Comparison of ENCODE assay signal across 8 mouse cellular contexts in the genomic region with DNA sequence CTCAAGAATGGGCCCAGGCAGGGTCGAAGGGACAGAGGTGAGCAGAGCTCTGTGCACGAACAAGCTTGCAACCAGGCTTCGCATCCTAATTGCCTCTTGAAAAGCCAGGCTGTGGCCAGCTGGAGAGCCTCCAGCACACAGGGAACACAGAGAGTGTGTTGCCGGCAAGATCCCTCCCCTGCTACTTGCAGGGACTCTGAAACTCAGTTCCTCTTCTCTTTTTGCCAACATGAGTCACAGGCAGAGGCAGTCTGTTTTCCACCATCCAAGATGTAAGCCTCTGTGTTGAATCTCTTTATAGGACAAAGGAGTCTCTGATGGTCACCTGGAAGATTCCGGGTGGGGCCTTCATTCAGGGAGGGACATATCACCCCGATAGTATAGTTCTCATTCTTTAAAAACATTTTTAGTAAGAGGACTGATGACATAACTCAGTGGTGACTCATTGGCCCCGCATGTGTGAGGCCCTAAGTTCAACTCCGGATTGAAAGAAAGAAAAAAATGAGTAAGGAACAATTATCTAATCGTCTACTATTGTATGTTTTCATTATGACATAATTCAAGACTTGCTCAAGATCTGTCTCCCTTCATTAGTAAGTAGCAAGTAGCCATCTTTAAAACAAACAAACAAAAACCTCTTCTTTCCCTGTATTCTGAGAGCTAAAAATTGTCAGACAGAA. TPM values are rescaled to one million over a fixed set of nuclear protein-coding genes. Genes with fewer than 3 reads are reported as not detected.
DNase-seq lines count a peak whose midpoint lies in the region; ATAC-seq and TF ChIP-seq lines count a peak whose summit lies in the region.

No protein-coding gene starts in this region.

- TF ChIP-seq CTCF in hindbrain, postnatal 0 days (IDR thresholded peaks at IDR 0.05; ENCODE audit: low read depth): no peak

- H3K27me3 ChIP-seq in hindbrain, postnatal 0 days (ENCODE audit: insufficient read depth, low read length): no peaks in the 10 kb centered on the region
- H3K27me3 ChIP-seq in midbrain, embryonic 10.5 days (ENCODE audit: low read depth, poor library complexity, severe bottlenecking): no peaks in the 10 kb centered on the region; the same call in 1 of the 2 replicates

- peak overlapping the region; percentile 65 for H3K27ac ChIP-seq in hindbrain, postnatal 0 days
- H3K27ac ChIP-seq in midbrain, embryonic 10.5 days (replicated peaks): peak overlapping the region; percentile 72

- peak; percentile 83 for ATAC-seq in frontal cortex, adult (ENCODE audit: low TSS enrichment)
- peak; percentile 91 for ATAC-seq in hindbrain, postnatal 0 days

- H3K4me3 ChIP-seq in hindbrain, postnatal 0 days (ENCODE audit: low read length): no peak overlapping the region
- no peak overlapping the region for H3K4me3 ChIP-seq in midbrain, embryonic 10.5 days

- H3K4me2 ChIP-seq in hindbrain, postnatal 0 days (ENCODE audit: low read depth, low read length): peak overlapping the region; percentile 37

- DNase-seq in gastrocnemius, adult 18-20 months (ENCODE audit: low spot score): peak; percentile 30
- no peak for DNase-seq in gastrocnemius, postnatal 25 days
- peak; percentile 81 for DNase-seq in adipocyte (ENCODE audit: low spot score)
- DNase-seq in hindbrain, postnatal 0 days (ENCODE audit: low spot score): peak; percentile 84
- no peak for DNase-seq in midbrain, embryonic 10.5 days (ENCODE audit: low spot score)
- DNase-seq in testis, postnatal 10 days (ENCODE audit: low spot score): peak; percentile 68
- DNase-seq in c-Kit-positive CD71-positive TER-119-positive erythroid progenitor cells, embryonic 14.5 days (ENCODE audit: low spot score): no peak

- no peaks in the 10 kb centered on the region for H3K36me3 ChIP-seq in hindbrain, postnatal 0 days (ENCODE audit: insufficient read depth, low read length)
- no peaks in the 10 kb centered on the region for H3K36me3 ChIP-seq in midbrain, embryonic 10.5 days

- H3K9ac ChIP-seq in hindbrain, postnatal 0 days (replicated peaks; ENCODE audit: low read length): peak overlapping the region; percentile 35; the same call in 1 of the 2 replicates

- H3K4me1 ChIP-seq in hindbrain, postnatal 0 days (ENCODE audit: insufficient read depth, low read length): peaks cover 9% of the 10 kb centered on the region; the same call in 1 of the 2 replicates
- H3K4me1 ChIP-seq in midbrain, embryonic 10.5 days: peaks cover 17% of the 10 kb centered on the region

- H3K9me3 ChIP-seq in hindbrain, postnatal 0 days (ENCODE audit: low read length): no peaks in the 10 kb centered on the region
- H3K9me3 ChIP-seq in midbrain, embryonic 10.5 days (replicated peaks): no peaks in the 10 kb centered on the region

- 47% methylated on average over 9 of the region's 9 CpGs for WGBS in hindbrain, postnatal 0 days
- 70% methylated on average over 9 of the region's 9 CpGs for WGBS in midbrain, embryonic 10.5 days

RNA-seq across cellular contexts. Expression of a gene that starts 46.3 kb away (rescaled TPM):
- 1 to 10 TPM; 1.1 TPM for total RNA-seq in gastrocnemius, adult 18-20 months (2021)
- total RNA-seq in gastrocnemius, postnatal 25 days (2021): 1 to 10 TPM; 1.3 to 1.7 TPM
- total RNA-seq in hindbrain, postnatal 0 days (2014; rRNA removed): 2.1 and 2.4 TPM in 2 replicates
- polyA plus RNA-seq in hindbrain, postnatal 0 days (2015; fragmentation: Nextera tagmentation; extraction: Ambion mirVana): 2.3 and 2.7 TPM in 2 replicates
- 0.80 and 0.98 TPM in 2 replicates for polyA plus RNA-seq in midbrain, embryonic 10.5 days (2016; fragmentation: Nextera tagmentation; extraction: Ambion mirVana)

Comparison
In these comparisons a context has a peak if more than half of its experiments do, and no peak if none do; other contexts are left out.
1. DNase-seq: peak in gastrocnemius, adult 18-20 months (single experiment), adipocyte (single experiment), hindbrain, postnatal 0 days (single experiment) and testis, postnatal 10 days (single experiment); none in gastrocnemius, postnatal 25 days (single experiment), midbrain, embryonic 10.5 days (single experiment) and c-Kit-positive CD71-positive TER-119-positive erythroid progenitor cells, embryonic 14.5 days (single experiment).